ENCODE assay signal across 8 mouse cellular contexts in genomic region chr11:75267826-75268281, GRCm38 (mm10).
DNase-seq lines count a peak whose midpoint lies in the region; ATAC-seq lines count a peak whose summit lies in the region.

No protein-coding gene starts in this region.

- WGBS in kidney, embryonic 16.5 days = 50% methylated on average over 9 of the region's 9 CpGs
- 34% methylated on average over 9 of the region's 9 CpGs for WGBS in embryonic facial prominence, embryonic 14.5 days
- 31% methylated on average over 9 of the region's 9 CpGs for WGBS in heart, embryonic 16.5 days
- WGBS in limb, embryonic 10.5 days = 75% methylated on average over 9 of the region's 9 CpGs

- no peaks in the 10 kb centered on the region for H3K9me3 ChIP-seq in kidney, embryonic 16.5 days (ENCODE audit: low read length)
- H3K9me3 ChIP-seq in embryonic facial prominence, embryonic 14.5 days (ENCODE audit: control insufficient read depth, low read length) = no peaks in the 10 kb centered on the region
- no peaks in the 10 kb centered on the region for H3K9me3 ChIP-seq in heart, embryonic 16.5 days (replicated peaks; ENCODE audit: control insufficient read depth, low read length)
- no peaks in the 10 kb centered on the region for H3K9me3 ChIP-seq in limb, embryonic 10.5 days (replicated peaks)

- no peaks in the 10 kb centered on the region for H3K36me3 ChIP-seq in kidney, embryonic 16.5 days (ENCODE audit: insufficient read depth, low read length)
- H3K36me3 ChIP-seq in embryonic facial prominence, embryonic 14.5 days (ENCODE audit: control insufficient read depth, insufficient read depth, low read length) = no peaks in the 10 kb centered on the region
- H3K36me3 ChIP-seq in heart, embryonic 16.5 days (ENCODE audit: control insufficient read depth, insufficient read depth) = no peaks in the 10 kb centered on the region
- no peaks in the 10 kb centered on the region for H3K36me3 ChIP-seq in limb, embryonic 10.5 days

- no peak overlapping the region for H3K4me3 ChIP-seq in kidney, embryonic 16.5 days (ENCODE audit: low read length)
- H3K4me3 ChIP-seq in embryonic facial prominence, embryonic 14.5 days (ENCODE audit: low read depth, low read length) = no peak overlapping the region
- H3K4me3 ChIP-seq in heart, embryonic 16.5 days (ENCODE audit: low read length) = no peak overlapping the region
- no peak overlapping the region for H3K4me3 ChIP-seq in limb, embryonic 10.5 days

- DNase-seq in kidney, adult 18-20 months = peak; percentile 61
- peak; percentile 50 for DNase-seq in embryonic facial prominence, embryonic 14.5 days (ENCODE audit: low spot score)
- DNase-seq in limb, embryonic 10.5 days (ENCODE audit: low spot score) = no peak
- DNase-seq in right cerebral cortex, postnatal 25 days = peak; percentile 58
- DNase-seq in spleen, adult 12 weeks (ENCODE audit: low spot score) = no peak
- no peak for DNase-seq in ovary, postnatal 10 days (ENCODE audit: low spot score)

- peaks cover 24% of the 10 kb centered on the region for H3K4me1 ChIP-seq in kidney, embryonic 16.5 days (ENCODE audit: insufficient read depth, low read length)
- peaks cover 3% of the 10 kb centered on the region; the same call in 1 of the 2 replicates for H3K4me1 ChIP-seq in embryonic facial prominence, embryonic 14.5 days (ENCODE audit: control insufficient read depth, insufficient read depth, low read length)
- H3K4me1 ChIP-seq in heart, embryonic 16.5 days (ENCODE audit: control insufficient read depth, insufficient read depth, low read length) = peaks cover 29% of the 10 kb centered on the region
- H3K4me1 ChIP-seq in limb, embryonic 10.5 days = peaks cover 60% of the 10 kb centered on the region

- H3K4me2 ChIP-seq in kidney, embryonic 16.5 days (replicated peaks; ENCODE audit: low read depth, low read length) = no peak overlapping the region
- H3K4me2 ChIP-seq in embryonic facial prominence, embryonic 14.5 days (ENCODE audit: low read depth, low read length) = no peak overlapping the region
- H3K4me2 ChIP-seq in heart, embryonic 16.5 days (ENCODE audit: low read depth, low read length) = no peak overlapping the region

- ATAC-seq in kidney, embryonic 16.5 days (ENCODE audit: low FRiP score, low TSS enrichment) = no peak
- ATAC-seq in embryonic facial prominence, embryonic 14.5 days (ENCODE audit: low read depth) = no peak
- ATAC-seq in heart, embryonic 16.5 days (replicated peaks; ENCODE audit: extremely low read depth, insufficient read depth, low FRiP score) = no peak

- no peak overlapping the region for H3K9ac ChIP-seq in kidney, embryonic 16.5 days (replicated peaks; ENCODE audit: low read length)
- no peak overlapping the region for H3K9ac ChIP-seq in embryonic facial prominence, embryonic 14.5 days (ENCODE audit: low read depth, low read length)
- H3K9ac ChIP-seq in heart, embryonic 16.5 days (ENCODE audit: low read length) = peak overlapping the region; percentile 47; the same call in 1 of the 2 replicates

- H3K27me3 ChIP-seq in kidney, embryonic 16.5 days (ENCODE audit: insufficient read depth, low read length) = no peaks in the 10 kb centered on the region
- H3K27me3 ChIP-seq in embryonic facial prominence, embryonic 14.5 days (replicated peaks; ENCODE audit: control insufficient read depth, insufficient read depth, low read length) = no peaks in the 10 kb centered on the region
- H3K27me3 ChIP-seq in heart, embryonic 16.5 days (ENCODE audit: control insufficient read depth, insufficient read depth, low read length) = no peaks in the 10 kb centered on the region
- 0 out of 2 replicates have a peak, but pooled peaks cover 4% of the 10 kb centered on the region for H3K27me3 ChIP-seq in limb, embryonic 10.5 days (ENCODE audit: low read depth, poor library complexity, severe bottlenecking)

- H3K27ac ChIP-seq in kidney, embryonic 16.5 days (ENCODE audit: low read length) = no peak overlapping the region
- 0 out of 2 replicates have a peak overlapping the region, but pooled peaks have one; percentile 9 for H3K27ac ChIP-seq in embryonic facial prominence, embryonic 14.5 days (replicated peaks; ENCODE audit: low read depth, low read length)
- peak overlapping the region; percentile 17 for H3K27ac ChIP-seq in heart, embryonic 16.5 days (ENCODE audit: low read length)
- H3K27ac ChIP-seq in limb, embryonic 10.5 days = peak overlapping the region; percentile 32; the same call in 1 of the 2 replicates

Comparison
In these comparisons a context has a peak if more than half of its experiments do, and no peak if none do; other contexts are left out.
1. DNase-seq: peak in kidney, adult 18-20 months (single experiment), embryonic facial prominence, embryonic 14.5 days (single experiment) and right cerebral cortex, postnatal 25 days (single experiment); none in limb, embryonic 10.5 days (single experiment), spleen, adult 12 weeks (single experiment) and ovary, postnatal 10 days (single experiment).